Mouse (Mus musculus) embryo, embryonic 11.5 days (tissue): Measurements from ENCODE around the gene Adcy7.

ENCODE experiments used
- DNase-seq: peaks from one replicate; pipeline ENCODE4 v3.0.0-alpha.2; 2012; ENCODE audit warnings: low read depth, low spot score

Adcy7 gene

DNA sequence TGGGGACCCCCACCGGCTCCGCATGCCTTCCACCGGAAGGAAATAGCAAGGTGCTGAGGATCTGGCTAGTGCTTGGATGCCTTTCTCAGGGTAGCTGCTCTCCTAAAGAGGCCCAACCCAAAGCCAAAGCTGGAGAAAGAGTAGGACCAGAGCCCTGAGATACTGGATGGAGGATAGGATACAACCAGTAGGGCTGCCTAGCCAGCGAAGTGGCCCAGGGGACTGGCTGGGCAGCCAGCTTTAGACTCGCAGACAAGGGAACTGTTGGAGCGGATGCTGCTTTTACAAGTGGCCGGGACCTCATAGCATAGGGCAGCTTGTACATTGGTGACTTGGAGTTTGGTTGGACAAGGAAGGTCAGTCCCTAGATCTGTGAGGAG, 838 bp downstream of the Adcy7 start:
- no peak for DNase-seq

DNA sequence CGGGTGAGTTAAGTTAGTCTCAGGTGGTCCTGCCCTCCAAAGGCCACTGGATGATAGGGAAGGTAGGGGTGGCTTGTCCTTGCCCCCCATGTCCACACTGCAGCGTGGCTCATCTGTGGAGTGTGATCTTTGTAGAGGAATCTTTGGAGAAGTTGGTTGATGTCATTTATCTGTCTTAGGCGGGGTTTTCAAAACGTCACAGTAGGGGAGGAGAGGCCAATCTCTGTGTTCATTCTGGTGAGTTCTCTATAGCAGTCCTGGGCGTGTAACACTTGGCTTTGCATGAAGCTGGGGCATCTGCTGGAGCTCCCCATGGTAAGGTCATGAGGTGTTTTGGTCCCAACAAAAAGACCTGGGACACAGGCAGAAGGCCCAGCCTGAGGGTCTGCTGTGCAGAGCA, 1.9 kb downstream of the Adcy7 start:
- no peak for DNase-seq

DNA sequence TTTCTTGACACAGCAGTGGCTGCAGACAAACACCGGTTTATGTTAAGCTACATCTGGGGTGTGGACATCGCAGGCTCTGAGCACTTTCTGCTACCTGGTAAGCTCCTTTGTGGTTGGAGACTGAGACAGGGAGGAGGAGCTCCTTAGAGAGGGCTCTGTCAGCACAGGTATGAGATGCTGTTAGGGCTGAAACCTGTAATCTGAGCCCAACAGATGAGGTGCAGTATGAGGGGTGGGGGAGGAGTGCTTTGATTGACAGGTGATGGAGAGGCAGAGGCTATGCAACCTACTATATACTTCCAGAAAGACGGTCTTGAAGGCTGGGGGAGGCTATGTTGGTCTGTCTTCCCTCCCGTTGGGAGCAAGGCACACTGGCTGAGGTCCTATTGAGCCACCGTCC, 7.0 kb downstream of the Adcy7 start:
- DNase-seq, result no peak

DNA sequence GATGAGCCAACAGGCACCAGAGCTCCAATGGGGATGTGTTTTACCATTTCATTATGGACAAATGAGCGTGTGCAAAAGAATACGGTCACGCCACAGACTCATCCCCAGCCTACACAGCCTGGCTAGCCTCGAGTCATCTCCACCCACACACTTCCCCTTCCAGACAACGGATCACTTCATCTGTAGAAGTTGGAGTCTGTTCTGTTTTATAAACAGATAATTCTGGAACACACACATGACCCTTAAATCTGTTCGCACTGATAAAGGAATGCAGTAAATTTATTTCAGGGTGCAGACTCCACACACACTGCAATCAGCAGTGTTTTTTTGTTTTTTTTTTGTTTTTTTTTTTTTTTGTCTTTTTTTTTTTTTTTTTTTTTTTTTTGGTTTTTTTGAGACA, 7.5 kb downstream of the Adcy7 start:
- DNase-seq, result no peak

DNA sequence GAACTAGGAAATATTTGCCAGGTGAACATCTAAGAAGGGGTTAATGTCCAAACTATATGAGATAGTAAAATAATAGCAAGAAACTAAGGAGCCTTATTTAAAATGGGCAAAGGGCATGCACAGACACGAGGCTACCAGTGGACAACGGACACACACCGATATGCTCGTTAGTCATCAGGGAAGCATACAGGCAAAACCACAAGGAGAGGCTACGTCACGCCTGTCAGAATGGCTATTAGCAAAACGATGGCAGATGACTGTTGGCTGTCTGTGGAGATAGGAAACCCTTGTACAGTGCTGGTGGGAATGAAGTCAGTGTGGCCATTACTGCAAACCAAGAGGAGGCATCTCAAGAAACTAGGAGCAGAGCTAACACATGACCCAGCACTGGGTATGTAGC, 8.7 kb downstream of the Adcy7 start:
- no peak for DNase-seq

DNA sequence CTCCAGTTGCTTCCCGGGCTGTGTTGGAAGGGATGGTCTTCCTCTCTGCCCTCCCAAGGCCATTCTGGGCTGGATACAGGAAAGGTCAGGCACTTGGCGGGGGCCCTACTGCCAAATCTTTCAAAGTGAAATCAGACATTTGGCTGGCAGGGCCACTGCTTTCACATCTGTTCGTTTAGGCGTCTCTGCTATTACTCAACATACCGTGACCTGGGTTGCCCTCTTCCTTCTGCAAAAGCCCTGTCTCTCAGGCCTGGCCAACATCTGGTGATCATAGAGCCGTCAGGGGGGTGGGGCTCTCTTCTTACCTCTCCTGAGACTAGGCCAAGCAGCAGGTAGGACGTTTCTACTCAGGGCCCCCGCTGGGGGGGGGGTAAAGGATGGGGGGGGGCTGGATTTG, 10.5 kb downstream of the Adcy7 start:
- DNase-seq, result peak; percentile 35

DNA sequence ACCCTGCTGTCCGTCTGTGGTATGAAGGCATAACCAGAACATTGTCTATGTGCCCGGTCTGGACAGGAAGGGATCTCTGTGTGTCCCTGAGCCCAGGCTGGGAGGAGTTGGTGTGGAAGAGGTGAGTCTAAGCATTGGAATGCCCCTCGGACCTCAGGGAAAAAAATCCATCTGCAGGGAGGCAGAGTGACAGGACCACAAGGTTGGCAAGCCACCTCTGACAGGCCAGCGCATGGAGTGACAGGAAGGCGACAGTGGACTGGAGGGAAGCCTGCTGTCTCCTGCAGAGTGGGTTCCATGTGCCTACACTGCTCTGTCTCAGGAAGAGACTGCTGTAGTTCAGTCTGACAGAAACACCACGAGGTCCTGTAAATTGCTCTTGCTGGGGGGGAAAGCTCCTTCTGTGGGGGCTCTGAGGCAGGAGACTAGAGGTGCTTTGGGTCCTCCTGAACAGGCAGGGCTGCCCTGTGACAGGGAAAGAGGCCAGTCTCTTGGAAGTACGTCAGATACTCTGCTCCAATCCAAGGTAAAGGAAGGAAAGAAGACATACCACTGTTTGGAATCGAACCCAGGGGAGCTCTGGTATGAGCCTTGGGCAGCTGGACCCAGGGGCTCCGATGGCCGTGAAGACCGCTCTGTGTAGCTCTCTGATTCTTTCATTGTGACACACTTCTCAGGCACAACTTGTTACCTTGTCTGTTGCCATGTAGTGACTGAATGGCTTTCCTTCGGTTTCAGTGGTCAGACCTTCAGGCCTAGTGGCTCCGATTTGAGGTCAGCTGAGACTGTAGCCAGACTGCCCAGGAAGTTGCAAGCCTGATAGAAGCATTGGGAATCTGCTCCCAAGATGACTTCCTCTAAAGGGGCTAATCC, 11.3 kb downstream of the Adcy7 start:
- DNase-seq, result no peak

DNA sequence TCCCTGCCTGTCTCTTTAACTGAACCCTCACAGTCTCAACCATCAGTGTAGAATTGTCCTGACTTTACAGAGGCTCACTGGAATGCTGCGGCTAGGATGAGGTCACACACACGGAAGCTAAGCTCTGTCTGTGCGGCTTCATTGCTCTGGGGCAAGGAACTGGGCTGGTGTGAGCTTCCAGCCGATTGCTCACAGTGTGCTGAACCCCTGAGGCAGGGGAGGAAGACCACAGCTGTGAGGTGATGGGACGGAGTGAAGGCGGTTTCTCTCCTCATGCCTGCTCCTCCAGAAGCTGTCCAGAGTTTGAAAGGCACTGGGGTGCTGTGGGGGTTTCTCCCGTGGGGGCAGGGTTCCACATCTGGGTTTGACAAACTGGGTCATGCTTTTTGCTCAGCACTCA, 12.5 kb downstream of the Adcy7 start:
- DNase-seq, result no peak

DNA sequence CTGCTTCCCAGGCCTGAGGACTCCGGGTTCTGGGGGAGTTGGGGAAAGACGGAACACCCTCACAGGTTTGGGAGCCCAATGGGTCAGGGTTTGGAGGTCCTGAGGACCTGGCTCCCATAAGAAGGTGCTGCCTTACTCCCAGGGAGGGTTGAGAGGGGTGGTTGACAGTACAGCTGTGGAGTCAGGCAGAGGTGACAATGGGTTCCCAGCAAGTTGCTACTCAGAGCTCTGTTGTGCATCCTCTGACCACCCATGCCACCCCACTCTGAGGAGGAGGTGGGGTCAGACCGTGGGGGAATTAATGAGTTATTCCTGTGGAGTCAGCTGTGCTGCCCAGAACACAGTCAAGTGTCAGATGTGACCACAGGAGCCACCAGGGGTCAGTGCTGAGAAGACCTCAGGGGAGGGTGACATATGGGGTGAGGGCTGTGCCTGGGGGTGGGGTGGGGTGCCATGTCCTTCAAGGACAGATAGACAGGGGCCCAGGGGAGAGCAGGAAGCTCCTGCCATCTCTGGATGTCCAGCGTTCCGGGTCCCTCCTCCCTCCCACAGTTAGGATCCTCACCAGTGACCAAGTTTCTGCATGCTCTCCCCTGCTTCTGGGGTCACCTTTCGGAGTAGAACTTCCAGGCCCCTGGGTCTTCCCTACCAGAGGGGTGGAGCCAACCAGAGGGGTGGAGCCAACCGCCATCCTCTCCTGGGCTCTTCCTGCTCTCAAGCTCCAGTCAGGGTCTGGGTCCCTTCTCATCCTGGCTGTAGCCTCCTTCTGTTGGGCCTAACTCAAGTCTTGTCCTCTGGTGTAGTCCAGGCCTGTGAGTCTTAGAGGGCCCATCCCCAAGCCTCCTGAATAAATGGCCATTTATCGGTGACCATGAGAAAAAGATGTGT, 13.5 kb downstream of the Adcy7 start:
- no peak for DNase-seq

DNA sequence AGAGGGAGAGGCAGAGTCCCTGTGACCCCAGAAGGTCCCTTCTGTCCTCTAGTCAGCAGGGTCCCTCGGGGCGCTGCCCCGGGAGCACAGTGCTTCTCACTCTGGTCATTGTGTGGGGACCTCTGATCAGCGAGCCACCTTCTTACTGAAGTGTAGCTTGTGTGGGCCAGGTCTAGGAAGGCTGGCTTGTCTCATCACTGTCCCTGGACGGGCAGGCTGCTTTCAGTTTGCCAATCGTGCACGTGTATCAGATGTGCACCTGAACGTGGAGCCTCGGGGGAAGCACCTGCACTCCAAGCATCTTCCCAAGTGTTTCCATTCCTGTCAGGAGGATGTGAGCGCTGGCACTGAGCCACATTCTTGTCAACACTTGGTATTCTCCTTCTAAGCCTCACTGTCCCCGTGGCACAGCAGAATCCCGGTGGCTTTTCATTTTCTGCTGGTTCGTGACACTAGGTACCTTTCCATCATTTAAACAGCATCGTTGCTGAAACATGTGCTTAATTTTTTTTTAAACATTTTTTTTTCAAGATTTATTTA, 14.3 kb downstream of the Adcy7 start:
- no peak for DNase-seq

DNA sequence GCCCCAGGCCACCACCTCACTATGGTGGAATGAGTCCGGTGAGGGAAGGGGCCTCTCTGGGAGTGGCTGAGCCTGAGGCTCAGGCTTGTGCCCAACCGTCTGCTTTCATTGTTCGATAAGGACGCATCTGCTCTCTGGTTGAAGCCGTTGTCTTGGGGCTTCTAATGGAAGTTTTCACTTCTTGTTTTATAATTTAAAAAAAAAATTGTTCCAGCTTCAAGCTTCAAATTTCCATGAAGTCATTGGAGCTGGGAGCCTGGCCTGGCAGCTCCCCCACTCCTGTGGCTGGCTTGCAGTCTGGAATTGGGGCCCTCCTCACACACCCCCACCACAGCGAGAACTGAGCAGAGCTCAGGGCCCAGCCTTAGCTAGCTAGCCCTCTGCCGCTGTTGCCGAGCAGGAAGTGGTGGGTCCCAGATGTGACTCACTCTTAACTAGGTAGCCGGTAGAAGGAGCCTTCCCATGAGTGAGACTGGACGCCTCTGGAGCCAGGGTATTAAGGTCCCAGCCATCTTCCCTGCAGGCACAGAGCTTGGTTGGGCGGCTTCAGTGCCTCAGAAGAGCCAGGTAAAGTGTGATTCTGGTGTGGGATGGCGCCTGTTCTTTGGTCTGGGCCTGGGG, 16.5 kb downstream of the Adcy7 start:
- no peak for DNase-seq

DNA sequence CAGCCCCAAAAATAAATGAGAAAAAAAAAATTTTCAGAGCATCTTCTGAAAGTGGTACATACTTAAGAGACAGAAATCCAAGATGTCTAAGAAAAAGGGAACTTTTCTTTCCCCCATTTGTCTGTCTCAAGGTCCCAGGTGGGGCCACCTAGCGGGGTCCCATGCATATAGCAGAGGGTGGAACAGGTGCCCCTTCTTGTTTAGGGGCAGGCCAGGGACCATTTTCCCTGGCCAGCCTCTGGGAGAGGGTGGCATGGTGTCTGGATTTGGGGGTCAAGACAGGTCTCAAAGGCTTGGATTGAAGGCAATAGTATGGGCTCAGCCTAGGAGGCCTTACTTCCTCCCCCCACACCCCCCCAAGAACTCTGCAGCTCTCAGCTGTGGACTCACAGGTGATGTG, 17.7 kb downstream of the Adcy7 start:
- DNase-seq, result no peak

DNA sequence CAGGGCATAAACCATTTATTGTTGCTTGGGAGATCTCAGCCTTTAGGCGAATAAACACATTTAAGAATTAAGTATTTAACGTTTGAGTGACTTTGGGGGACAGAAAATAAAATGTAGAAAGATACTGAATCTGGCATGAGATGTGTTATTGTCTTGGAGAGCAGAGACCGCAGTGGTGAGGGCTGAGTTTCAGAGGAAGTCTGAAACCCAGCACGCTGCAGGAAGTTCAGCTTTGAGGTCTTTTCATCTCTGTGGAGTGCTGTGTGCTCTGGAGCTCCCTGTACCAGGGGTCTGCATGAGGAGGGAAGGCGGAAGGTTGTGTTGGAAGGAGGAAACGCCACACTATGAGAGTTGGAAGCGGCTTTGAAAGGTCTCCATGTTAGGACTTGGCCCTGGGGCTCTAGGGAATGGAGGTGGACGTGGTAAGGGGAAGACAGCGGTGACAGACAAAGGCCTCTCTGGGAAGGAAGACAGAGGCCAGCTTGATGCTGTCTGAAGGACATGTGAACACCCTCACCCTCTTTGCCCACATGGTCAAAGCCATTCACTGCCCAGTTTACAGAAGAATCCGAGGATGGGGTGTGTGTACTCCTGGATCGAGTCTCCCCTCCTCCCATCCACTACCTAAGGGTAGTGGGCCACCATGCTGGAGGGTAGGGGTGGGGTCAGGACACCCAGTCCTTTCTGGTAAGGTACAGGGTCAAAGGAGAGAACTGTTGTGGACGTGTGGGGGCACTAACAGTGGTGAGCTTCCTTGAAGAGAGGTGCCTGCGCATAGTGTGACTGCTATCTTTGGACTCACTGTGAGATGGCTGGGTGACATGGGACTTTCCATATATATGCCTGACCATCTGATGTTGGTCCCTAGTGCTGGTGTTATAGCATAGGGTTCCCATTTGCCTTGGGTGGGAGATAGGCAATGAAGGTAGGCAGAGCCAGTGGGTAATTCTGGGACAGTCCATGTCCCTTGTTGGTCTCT, 18.4 kb downstream of the Adcy7 start:
- DNase-seq, result no peak

DNA sequence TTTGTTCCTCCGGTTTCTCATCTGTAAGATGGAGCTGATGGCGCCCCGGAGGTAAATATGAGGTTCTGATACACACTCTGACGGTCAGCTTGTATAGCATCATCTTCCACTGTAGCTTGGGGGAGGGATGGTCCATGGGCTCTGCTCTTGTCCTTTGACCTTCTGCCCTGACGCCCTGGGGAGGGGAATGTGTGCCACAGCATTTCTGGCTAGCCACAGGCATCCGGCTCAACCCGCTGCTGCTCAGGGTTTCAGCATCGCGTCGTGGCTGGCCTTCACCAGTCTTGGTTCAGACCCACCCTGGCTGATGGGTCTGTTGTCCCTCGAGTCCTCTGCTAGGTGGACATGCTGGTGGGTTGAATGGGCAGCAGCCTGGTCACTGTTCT, 19.1 kb downstream of the Adcy7 start:
- no peak for DNase-seq

DNA sequence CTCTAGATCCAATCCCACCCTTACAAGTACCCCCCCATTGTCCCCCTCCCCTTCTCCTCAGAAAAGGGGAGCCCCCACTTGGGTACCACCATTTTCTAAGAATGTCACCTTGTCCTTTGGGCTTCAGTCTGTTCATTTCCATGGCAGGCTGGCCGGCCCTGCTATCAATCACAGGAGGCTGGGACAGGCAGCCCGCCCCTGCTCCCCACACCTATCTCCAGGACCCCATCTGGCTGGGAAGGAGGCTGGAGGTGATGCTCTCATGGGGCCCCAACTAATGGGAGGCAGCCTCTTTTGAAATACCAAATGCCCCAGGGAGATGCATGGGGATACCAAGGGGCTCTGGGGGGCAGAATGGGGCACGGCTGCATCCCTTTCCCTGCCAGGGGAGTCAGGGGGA, 20.7 kb downstream of the Adcy7 start:
- DNase-seq, result no peak

DNA sequence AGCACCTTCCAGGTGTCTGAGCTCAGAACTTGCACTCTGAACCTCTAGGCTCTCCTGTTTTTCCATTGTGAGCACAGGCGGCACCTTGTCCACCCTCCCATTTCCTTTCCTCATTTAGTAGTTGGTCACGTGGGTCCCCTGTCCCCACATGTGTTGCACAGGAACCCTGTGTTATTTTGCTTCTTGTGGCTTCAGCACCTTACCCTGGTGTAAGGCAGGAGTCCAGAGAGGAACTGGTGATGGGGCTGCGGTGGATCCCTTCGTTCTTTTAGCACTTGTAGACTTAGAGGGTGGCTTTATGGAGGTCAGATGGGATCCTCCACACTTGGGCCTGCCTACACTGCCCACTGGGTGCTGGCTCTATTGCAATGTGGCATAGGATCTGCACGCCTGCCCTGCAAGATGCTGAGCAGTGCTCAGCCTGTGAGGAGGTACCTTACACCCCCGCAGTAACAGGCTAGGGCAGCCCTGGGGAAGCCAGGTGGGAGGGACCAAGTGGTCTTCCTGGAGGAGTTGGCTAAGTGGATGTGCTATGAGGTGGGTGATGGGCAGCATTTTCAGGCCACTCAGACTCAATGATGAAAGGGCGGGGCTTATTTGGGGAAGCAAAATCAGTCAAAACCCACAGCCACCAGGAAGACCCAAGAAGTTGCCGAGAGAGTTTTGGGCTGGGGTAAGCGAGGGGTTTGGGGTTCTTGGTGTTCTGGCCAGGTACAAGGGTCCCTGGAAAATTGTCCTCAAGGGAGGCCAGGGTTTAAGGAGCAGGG, 21.6 kb downstream of the Adcy7 start:
- no peak for DNase-seq

DNA sequence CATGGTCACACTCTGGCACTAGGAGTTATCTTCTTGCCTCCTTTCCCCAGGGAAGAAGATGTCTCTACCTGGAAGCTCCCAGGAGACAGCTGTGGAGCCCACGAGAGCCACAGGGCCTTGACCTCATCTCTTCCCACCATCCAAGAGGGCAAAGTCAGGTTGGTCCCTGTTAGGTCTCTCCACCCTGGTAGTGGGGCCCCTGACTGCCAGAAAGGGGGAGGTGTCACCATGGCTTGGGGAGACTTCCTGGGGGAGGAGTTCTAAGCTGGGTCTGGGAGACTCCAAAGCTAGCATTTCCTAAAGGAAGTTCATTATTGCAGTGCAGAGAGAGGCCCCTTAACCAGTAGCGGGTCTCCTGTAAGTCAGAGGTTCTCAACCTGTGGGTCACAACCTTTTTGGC, 22.8 kb downstream of the Adcy7 start:
- no peak for DNase-seq

DNA sequence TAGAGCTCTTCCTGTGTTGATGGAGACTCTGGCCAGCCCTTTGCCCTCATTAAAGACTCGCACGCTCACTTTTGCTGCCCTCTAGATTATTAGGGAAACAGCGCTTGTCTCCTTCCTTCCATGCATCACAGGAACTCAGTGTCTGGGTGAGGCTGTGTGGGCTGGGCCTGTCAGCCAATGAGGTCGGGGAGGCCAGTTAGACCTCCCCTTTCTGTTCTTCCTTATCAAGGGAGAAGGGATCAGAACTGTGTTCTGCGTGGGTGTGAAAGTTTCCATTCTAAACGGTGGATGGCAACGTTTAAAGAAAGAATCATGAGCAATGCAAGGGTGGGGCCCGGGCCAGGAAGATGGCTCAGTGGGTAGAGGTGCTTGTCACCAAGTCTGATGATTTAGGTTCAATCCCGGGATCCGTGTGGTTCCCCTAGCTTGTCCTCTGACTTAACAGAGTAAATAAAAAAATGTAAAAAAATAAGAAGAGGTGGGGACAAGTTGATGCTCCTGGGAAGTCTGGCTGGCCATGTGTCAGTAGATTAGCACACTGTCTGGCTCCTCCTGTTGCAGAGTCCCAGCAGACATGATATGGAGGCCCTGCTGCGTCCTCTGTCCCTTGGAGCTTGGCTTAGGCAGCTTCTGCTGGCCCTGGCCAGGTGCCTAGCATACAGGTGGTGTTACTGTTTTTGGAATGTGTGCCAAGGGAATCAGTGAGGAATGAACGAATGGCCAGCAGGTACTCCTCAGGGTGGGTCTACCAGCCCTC, 26.0 kb downstream of the Adcy7 start:
- no peak for DNase-seq

DNA sequence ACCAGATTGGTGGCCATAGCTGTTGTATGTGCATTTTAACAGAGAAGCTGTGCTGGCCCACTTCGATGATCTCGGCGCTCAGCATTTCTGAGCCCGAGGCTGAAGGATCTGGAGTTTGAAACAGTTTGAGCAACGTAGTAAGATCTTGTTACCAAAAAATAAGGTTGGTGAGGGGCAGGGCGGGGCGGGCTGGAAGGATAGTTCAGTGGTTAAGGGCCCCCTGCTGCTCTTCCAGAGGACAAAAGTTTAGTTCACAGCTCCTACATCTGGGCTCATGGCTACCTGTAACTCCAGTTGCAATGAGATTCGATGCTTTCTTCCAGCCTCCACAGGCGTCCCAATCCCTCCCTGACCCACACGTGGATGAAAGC, 26.5 kb downstream of the Adcy7 start:
- DNase-seq, result no peak
